Mouse (Mus musculus): Measurements from ENCODE around the gene Csmd2.

DNA sequence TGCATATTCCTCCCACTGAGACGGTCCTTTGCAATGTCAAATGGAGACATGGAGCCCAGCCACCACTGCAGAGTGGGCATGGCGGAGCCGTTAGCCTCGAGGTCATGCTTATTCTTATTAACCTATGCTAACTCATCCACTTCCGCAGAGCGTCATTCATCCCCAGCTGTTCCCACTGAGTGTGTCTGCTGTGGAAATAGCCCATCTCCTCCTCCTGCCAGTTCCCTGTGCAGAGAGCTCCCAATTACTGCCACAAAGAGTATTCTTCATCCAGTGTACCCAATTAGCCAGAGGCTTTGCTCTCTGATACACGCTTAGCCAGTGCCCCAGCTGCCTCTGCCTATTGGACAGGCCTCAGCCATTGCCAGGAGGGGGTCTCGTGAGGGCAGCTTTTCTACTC lies 504.4 kb downstream of the Csmd2 start:
- no peak for TF ChIP-seq CTCF (IDR thresholded peaks at IDR 0.05; ENCODE audit: insufficient read depth, low read length)
- no peak for TF ChIP-seq POLR2A (IDR thresholded peaks at IDR 0.05; ENCODE audit: borderline replicate concordance, extremely low read depth, low read depth, low read length)

Measured in lung, adult 2 months (tissue).